Mouse (Mus musculus): ENCODE measurements around the gene Pkd2.
A peak's percentile ranks its signal among the peaks of the same experiment; 100 is the strongest.

Gene Pkd2

GRCm38 (mm10) chr5:104465731-104466130 lies 6.5 kb downstream of the Pkd2 start:
- no peak for DNase-seq (ENCODE audit: low read depth, low spot score)

DNA sequence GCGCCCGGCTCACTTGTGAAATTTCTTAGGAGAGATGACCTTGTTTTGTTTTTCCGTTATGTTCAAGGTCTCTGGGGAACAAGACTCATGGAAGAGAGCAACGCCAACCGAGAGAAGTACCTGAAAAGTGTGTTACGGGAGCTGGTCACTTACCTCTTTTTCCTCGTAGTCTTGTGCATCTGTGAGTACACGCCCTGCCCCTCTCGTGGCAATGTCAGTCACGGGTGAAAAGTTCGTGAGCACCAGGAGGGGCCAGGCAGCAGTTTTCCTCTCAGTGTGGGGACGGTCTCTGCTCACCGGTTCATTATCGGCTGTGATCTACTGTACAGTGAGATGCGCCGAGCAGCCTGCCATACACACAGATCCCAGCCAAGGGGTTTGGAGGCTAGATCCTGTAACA lies 7.6 kb downstream of the Pkd2 start:
- no peak for DNase-seq (ENCODE audit: low read depth, low spot score)

GRCm38 (mm10) chr5:104468586-104468985 lies 9.3 kb downstream of the Pkd2 start:
- DNase-seq (ENCODE audit: low read depth, low spot score), result no peak

- no peak for DNase-seq (ENCODE audit: low read depth, low spot score)
These were observed 11.7 kb downstream of the Pkd2 start for GRCm38 (mm10) chr5:104470981-104471391.

DNA sequence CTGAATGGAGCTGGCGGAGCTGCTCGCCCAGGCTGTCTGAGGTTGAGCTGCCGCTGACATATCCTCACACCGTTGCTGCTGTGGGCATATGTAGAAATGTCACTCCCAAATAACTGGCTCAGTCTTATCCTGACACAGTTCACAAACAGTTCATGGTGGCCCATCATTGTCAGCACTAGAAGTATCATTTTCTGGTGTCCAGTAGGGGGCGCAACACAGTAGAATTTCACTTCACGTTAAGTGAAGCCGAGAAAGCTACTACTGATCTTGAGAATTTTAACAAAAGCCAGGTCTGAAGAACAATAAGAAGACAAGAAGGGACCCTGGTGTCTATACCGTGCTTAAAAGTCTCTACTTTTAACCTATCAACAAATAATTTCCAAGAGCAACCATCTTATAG lies 13.1 kb downstream of the Pkd2 start:
- DNase-seq (ENCODE audit: low read depth, low spot score), result no peak

DNA sequence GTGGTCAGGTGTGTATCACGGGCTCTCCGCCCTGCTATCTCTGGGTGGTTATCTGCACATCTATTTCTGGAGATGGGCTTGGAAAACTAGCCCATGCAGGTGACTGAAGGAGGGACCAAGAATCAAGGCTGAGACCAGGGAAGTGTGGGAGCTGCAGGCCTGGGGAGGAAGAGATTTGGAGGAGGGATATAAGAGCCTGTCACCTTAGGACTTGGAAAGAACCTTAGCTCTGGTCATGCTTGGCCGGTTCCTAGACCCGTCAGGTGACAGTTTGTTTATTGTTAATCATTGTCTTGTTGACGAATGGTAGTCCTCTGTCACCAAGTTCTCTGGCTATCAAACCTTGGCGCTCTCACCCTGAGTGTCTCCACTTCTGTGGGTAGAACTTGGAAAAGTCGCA lies 21.1 kb downstream of the Pkd2 start:
- no peak for DNase-seq (ENCODE audit: low read depth, low spot score)

- no peak for DNase-seq (ENCODE audit: low read depth, low spot score)
These were observed 23.6 kb downstream of the Pkd2 start for GRCm38 (mm10) chr5:104482856-104483255.

- no peak for DNase-seq (ENCODE audit: low read depth, low spot score)
These were observed 32.3 kb downstream of the Pkd2 start for GRCm38 (mm10) chr5:104491561-104491960.

DNA sequence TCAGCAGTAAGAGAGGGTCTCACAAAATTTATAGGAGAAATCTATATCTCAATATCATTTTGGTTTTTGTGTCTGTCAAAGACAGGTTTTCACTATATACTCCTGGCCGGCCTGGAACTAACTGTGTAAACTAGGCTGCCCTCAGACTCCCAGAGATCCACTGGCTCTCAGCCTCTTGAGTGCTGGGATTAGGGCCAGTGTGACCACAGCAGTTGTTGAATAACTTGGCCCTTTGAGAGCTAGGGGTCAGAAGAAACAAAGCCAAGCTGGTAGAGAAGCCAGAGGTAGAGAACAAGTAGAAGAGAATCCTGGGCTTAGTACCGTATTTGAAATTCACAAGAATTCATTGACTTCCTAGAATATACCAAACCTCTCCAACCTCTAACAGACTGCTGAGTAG lies 45.6 kb downstream of the Pkd2 start:
- no peak for DNase-seq (ENCODE audit: low read depth, low spot score)

GRCm38 (mm10) chr5:104507829-104508194 lies 48.6 kb downstream of the Pkd2 start:
- DNase-seq (ENCODE audit: low read depth, low spot score), result no peak

DNA sequence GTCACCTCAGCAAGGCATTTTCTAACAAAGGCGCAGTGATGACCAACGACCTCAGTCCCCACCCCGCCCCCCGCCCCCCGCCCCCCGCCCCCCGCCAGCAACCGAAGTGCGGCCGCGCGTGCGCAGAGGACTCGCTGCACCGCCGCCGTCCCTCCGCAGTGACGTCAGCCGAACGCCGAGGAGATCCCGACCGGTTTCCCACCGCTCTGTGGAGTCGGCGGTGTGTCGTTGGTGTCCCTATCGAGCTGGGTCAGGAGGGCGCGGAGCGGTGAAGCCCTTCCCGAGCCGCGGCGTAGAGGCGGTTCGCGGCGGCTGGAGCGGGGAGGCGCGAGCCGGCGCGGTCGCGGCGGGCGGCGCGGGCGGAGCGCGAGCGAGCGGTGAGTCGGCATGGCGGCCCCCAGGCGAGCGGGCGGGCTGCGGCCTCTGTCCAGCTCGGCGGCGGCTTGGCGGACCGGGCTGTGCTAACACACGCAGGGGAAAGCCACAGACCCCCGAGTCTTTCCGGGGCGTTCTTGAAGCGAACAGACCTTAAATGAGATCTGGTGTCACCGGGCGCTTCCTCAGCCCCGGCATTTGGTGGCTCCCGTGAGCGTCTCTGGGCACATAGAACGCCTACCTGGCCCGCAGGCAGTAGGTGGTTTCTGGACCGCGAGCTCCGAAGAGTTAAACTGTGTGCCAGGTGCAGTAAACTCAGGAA lies 49.1 kb downstream of the Pkd2 start, which contains the start of gene BC005561:
BC005561 (plus strand) TSS at position 158 of the 697 bp plus-strand sequence.
- peak; percentile 79 for DNase-seq (ENCODE audit: low read depth, low spot score)

- no peak for DNase-seq (ENCODE audit: low read depth, low spot score)
These were observed 52.0 kb downstream of the Pkd2 start for GRCm38 (mm10) chr5:104511211-104511610.

GRCm38 (mm10) chr5:104538612-104539011 lies 79.4 kb downstream of the Pkd2 start:
- no peak for DNase-seq (ENCODE audit: low read depth, low spot score)

DNA sequence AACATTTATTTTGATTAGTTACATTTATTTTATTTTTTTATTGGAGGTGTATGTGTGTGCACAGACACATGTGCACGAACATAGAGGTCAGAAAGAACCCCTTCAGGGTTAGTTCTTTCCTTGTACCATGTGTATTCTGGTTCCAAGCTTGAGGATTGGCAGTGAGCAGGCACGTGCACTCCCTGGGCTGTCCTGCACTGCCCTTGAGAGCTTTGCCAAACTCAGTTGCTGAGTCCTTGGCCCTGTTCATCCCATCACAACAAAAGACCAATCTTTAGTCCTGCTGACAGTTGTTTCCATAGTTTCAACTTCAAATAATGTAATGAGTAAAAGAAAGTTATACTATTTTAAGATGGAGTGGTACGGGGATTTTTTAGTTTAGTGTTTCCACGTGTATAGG lies 80.1 kb downstream of the Pkd2 start:
- no peak for DNase-seq (ENCODE audit: low read depth, low spot score)
